Mouse (Mus musculus): ENCODE data around the gene Rassf5.

Rassf5 gene

DNA sequence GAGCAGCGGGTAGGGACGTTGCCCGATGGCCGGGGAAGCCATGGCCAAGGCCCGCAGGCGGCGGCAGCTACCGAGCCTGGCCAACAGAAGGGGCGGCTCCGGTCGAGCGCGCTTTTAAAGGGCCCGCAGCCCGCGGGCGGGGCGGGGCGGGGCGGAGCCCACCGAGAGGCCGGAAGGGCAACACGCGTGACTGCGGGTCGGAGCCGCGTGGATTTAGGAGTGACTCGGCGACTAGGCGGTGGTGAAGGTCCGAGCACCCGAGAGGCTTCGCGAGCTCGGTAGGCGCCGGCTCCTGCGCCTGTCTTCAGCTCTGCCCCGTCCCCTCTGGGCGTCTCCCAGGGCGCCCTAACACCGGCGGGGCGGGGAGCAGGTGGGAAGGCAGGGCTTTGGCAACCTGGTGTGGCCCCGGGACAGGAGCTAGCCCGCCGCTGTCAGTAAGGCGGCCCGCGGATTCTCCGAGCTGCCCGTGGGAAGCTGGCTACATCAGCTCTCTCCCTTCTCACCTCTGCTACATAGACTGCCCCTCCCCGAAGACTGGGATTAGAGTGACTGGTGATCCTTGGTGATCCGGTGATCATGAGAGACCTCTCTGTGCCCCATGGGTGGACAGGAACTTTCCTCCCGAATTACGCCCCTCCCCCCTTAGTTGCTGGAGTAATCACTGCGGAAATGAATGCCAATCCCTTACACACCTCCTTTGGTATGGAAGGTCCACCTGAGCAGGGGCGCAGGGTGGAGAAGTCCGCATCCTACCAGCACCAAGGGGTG, at the start of gene Rassf5:
TSS of gene Rassf5 (minus strand) at position 170 of the 768 bp plus-strand sequence.
- ATAC-seq (ENCODE audit: low TSS enrichment): peak; percentile 28

DNA sequence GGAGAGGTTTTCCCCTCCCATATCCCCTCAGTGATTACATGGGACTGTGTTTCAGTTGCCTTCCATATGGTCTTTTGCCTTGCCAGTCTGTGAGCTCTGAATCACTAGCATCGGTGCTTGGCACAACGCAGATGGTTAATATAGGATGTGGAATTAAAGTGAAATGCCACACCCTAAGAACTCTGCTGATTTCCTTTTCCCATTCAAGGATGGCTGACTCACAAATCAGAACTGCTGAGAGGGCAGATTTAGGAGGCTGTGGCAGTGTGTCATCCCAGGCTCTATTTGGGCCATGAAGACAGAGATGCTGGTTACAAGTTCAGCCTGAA, 48.8 kb upstream of the Rassf5 start:
- ATAC-seq (ENCODE audit: low TSS enrichment): peak; percentile 74

DNA sequence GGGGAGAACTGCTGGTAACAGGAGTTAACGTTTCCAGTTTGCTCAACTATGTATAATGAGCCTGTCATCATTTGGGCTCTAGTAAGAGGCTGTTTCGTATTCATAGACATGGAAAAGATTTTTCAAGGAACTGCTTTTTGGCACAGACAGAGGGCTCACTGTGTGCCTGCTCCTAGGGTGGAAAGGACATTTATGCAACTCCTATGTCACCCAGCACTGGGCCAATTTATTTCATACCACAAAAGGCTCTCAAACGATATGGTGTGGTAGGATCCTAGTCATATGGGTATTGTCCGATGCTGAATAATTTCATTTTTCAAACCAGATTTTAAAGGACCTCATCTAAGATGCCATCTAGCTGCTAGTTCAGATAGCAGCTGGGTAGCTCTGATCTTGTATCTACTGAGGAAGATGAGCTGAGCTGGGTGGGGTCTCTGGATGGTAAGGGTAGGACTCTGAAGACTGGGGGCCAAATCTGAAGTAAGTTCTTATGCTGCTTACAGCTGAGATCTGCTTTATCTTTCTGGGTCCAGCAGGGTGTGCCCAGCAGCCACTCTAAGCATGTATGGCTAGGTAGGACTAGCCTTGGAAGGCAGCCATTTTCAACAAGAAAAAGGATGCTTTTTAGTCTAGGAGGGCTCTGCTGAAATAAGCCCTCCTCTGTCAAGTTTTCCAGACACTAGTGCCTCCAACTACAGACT, 48.3 kb upstream of the Rassf5 start:
- peak; percentile 34; the same call in 1 of the 2 replicates for ATAC-seq (ENCODE audit: low TSS enrichment)

DNA sequence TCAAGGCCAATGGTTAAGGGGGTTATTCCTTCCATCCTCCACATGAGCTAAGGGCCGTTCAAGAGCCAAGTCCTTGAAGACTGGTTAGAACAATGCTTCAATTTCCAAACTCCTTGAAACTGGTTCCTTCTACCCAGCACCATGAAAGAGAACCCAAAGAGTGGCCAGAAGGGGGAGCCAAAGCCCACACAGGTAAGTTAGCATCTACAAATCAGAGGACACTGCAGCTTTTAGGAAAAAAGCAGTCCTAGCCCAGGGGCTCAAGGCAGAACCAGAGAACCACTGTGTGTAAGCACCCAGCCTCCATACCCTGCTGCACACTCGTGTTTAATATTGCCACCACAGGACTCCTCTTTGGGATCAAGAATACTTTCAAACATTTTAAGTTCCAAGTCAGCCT, 45.6 kb upstream of the Rassf5 start:
- ATAC-seq (ENCODE audit: low TSS enrichment): peak; percentile 48; the same call in 1 of the 2 replicates

DNA sequence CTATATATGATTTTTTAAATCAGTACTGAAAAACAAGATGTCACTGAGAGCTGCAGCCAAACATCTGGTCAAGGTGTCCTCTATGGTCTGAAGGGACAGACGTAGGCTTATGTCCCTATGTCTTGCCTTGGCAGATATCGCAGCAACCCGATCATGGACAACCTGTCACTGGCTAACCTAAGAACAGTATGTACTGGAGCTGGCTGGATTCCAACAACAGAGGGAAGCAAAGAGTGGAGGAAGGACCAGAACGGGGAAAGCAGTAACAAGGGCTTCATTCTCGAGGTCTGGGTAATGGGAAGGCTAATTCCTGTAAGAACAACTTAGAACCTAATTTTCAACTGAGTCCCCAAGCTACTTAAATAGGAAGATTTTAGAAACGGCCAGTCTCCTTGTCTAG, 43.9 kb upstream of the Rassf5 start:
- ATAC-seq (ENCODE audit: low TSS enrichment): no peak

DNA sequence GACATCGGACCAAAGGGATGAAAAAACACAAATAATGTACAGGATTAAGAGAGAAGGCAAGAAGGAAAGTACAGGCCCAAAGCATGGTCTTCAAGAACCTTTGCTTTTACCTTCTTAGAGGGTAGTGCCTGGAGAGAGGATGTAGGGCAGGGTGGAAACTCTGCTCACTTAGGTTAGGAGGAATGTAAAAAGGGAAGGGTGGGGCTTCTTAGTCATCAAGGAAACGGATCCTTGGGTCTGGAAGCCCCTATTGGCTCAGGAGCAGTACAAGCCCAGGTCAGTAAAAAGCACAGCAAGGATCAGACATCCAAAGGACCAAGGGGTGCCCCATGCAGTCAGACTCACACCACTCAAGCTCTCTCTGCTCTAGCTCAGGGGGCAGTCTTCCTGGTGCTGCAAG, 42.2 kb upstream of the Rassf5 start:
- no peak for ATAC-seq (ENCODE audit: low TSS enrichment)

DNA sequence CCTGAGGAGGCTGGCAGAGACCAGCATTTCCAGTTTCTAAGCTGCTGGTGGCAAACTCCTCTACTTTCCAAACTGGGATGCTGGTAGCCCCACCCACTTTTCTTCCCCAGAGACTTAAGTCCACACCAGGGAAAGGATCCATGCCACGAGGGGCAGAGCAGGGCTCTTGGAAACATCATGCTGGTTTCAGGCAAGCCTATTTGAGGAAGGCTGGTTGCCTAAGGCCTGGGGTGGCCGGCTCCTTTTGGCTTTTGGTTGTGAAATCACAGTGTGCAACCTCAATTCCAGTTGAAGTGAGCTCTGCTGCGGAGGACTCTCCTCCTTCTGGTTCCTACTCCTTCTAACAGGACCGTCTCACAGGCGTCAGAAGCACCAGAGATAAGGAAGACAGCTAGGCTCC, 41.7 kb upstream of the Rassf5 start:
- no peak for ATAC-seq (ENCODE audit: low TSS enrichment)

DNA sequence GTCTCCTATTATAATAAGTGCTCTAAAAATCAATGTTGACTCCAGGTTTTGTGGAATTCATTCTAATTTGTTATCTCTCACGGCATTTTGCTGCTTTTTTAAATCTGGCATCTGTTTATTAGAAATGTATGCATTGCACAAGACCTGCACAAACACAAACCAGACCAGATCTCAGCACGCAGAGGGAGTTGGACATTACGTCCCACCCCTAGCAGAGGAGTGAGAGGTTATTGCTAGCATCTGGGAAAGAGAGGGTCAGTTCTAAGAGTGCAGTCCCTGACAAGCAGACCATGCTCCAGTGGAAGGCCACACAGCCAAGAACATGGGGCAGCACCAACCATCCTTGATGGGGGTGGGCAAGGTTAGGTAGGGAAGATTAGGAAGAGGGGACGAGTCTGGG, 39.6 kb upstream of the Rassf5 start:
- ATAC-seq (ENCODE audit: low TSS enrichment): no peak

DNA sequence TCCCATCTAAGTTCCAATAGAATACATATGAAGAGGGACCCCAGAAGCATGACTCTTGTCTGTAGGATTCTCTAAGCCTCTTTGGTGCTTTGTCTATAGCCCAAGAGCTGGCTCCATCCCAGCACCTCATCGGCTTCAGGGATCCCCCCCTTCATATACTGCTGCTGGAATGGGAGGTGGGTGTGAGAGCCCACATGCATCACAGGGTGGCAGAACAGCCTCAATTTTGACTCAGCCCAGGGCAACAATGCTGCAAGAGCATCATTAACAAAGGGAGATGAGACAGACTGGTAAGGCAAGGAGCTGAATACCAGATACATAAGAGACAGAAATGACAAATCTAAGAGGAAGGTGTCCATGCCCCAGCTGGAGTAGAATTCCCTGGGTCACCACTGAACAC, 39.1 kb upstream of the Rassf5 start:
- no peak for ATAC-seq (ENCODE audit: low TSS enrichment)

DNA sequence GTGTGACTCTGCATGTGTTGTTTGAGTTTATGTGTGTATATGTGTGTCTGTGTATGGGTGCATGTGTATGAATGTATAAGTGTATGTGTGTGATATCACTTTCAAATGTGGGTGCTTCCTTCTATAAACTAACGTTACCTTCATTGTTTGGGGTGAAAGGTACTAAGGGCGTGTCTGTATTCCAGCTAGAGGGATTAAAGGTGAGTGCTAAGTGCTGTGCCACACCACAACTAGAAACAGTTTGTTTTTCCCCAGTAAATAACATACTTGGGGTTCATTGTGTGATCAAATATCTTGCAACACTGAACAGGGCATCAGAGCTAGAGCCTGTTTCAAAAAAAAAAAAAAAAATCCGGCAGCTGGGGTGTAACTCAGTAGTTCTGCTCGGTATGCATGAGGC, 36.7 kb upstream of the Rassf5 start:
- ATAC-seq (ENCODE audit: low TSS enrichment): no peak

DNA sequence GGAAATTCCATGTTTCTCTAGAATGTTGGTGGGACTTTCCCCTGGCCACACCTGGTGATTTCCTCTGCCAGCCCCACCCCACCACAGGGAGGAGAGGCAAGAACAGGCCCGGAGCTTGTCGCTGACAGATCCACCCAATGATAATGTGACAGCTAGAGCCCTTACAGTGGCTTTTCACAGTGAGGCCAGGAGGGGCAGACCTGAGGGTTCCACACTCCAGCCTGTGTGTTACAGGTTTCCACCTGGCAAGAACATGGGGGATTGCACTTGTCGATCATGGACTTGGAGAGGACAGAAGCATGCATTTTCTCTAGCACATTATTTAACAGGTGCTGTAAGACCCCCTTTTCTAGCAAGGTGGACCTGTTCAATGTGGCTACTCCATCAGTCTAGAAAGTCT, 35.2 kb upstream of the Rassf5 start:
- no peak for ATAC-seq (ENCODE audit: low TSS enrichment)

DNA sequence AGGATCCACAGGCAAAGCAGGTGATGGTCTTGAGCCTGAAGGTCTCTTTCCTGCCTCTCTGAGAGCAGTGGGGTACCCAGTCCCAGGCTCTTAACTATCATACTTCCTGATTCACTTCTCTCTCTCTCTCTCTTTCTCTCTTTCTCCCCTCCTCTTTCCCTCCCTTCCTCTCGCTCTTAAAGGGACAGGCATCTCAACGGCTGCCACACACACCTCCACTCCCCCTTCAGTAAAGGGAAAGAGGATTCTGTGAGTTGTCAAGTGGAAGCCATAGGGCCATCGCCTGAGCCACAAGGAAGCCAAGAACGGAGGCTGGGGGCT, 34.4 kb upstream of the Rassf5 start, which contains the start of gene Ikbke:
TSS of gene Ikbke (minus strand) at position 151 of the 321 bp plus-strand sequence.
- ATAC-seq (ENCODE audit: low TSS enrichment): no peak

DNA sequence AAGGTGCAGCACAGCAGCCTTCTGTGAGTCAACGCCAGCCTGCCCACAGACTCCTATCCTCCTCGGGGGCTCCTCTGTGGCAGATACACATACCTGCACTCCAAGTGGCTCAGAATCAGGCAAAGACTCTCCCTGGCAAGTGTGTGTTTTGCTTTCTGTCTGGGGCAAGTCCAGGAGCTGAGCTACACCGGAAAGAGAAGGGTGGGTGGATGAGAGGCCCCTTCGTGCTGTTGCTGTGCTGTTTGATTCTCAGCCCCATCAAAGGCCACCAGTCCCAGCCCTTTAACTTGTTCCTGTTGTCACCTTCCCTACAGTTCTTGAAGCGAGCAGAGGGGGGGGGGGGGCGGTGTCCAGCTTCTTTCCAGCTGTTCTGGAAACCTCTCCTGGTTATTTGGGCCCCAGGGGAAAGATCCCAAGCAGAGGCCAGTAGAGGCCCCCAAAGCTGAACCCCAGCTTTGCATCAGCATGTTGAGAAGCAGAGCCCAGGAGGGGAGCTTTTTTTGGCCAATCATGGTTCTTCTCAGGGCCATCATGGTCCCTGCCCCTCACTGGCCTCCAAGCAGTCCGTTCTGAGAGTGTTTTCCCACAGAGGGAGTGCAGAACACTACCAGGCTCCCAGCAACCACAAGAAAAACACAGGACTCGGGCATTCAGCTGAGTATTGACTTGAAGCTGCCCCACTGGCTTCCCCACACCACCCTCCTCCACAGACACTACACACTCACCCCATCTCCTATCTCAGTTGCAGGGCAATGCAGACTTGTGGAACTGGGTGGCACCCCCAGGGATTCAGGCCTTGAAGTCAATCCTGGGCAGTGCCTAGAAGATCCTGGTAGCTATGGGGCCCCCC, 33.8 kb upstream of the Rassf5 start:
- no peak for ATAC-seq (ENCODE audit: low TSS enrichment)

DNA sequence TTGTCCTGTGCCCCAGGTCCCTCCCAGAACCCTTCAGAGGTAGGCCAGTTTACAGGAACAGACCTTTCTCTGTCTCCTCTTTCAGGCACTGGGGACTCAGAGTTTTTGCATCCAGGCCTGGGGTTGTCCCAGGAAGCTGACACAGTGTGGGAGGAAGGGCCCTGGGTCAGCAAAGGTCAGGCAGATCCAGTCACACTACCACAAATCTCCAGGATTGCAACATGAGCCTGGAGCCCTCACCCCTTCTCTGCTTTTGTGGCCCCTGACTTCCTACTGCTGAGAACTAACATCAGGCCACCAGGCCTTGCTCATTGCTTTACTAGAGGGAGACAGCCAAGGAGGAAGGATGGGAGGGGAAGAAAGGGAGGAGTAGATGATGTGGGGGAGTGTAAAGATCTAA, 31.8 kb upstream of the Rassf5 start:
- no peak for ATAC-seq (ENCODE audit: low TSS enrichment)

DNA sequence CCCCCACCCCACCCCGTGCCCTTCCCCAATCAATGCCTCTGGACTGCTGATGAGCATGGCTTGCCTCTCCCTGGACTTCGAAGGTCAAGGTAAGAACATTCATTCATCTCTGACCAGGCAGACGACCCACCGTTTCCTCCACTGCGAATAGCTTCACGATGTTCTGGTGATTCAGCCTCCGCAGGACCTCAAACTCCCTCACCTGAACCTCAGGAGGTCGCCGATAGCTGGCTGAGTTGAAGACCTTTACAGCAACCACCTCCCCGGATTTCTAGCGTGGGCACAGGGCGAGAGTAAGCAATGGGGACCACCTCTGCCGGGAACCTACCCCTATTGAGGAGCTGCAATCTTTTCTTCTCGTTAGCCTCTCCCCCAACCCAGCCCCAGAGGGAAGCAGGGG, 30.5 kb upstream of the Rassf5 start:
- ATAC-seq (ENCODE audit: low TSS enrichment): no peak

DNA sequence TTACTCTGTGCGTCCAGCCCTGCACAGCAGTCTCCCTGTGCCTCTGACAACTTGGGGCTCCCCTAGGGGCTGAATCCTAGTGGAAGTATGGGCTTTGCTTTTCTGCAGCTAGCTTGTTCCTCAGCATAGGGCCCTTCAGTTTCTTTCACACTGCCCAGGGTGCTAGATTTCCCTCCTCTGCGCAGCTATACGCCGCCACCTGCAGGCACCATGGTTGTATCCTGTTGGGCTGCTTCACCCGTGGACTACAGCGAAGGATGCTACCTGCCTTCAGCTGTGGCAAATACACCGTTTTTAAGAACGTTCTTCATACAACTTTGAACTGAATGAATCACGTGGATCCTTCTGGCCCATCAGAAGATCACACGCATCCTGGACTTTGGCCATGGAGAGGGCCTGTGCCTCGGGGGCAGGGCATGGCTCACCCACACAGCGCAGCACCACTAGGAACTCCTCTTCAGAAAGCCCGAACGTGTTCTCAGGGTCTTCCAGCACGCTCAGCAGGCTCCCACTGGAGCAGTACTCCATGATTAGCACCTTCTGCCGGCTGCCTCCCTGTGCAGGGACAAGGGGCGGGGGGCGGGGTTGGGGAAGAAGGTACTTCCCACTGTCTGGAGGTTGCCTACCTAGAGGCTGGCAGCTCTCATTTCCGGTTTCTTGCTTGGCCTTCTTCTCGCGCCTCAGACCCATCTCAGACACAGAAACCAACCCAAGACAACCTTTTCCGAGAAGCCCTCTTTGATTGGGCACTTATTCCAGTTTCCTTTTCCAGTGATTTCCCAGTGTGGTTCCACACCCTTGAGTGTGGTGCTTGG, 29.9 kb upstream of the Rassf5 start:
- no peak for ATAC-seq (ENCODE audit: low TSS enrichment)

DNA sequence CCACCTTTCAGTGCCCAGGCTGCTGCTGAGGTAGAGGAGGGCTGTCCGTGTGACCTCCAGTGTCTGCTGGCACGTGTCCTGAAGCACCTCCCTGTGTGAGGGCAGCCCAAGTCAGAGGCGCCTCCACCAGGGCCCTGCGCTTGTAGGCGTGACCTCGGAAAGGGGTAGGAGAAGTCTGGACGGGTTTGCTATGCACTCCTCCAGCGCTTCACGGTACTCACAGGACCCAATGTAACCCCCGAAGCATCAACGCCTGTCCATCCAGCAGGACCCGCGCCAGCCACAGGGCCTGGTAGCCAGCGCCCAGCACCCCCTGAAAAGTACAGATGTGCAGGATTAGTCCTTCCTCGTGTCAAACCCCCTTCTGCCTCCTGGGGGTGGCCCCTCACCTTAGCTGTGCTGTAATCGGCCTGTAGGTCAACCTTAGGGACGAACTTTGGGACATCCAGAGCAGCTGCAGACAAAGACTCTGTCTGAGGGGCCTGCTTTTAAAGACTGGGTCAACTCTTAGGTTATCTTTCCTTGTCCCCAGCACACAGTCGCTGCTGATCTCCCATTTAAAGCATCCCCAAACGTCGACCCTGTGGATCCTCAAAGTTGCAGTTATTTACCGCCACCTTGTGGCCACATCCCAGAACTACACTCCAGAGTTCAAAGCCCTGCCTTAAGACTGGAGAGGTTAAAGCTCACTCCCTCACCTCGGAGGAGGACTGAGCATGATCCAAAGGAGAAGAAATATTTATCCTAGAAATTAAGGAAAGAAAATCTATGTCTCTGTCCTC, 24.9 kb upstream of the Rassf5 start:
- peak; percentile 83 for ATAC-seq (ENCODE audit: low TSS enrichment)

DNA sequence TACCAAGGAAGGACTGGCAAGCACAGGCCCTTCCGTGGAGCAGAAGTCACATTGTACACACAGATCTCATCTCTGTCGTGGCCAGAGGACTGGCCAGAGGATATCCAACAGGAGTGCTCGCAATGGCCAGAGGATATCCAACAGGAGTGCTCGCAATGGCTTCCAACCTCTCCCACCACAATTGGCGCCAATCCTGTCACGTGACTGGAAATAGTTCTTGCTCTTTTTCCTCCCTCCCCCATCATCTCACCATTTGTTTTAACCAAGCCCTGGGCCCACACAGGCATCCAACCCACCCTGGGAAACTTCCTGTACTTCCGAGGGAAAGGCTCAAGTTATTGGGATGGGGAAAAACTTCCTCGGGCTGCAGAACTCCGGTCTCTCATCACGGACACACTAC, 23.7 kb upstream of the Rassf5 start:
- ATAC-seq (ENCODE audit: low TSS enrichment): no peak

DNA sequence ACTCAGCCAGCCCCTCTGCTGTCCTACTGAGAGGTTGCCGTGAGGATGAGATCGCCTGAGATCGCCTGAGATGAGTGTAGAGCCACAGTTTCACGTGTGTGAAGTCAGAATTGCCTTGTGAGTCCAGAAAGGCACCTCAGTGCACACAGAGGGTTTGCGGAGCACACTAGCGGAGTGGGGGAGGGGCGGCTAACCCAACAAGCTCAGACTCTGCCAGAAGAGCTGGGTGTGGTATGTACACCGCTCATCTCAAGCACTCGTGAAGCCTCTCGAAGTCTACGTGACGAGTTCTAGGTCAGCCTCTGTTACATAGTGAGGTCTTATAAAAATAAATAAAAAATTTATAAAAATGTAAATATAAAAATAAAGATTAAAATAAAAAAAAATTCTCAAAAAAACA, 18.8 kb upstream of the Rassf5 start:
- ATAC-seq (ENCODE audit: low TSS enrichment): no peak

DNA sequence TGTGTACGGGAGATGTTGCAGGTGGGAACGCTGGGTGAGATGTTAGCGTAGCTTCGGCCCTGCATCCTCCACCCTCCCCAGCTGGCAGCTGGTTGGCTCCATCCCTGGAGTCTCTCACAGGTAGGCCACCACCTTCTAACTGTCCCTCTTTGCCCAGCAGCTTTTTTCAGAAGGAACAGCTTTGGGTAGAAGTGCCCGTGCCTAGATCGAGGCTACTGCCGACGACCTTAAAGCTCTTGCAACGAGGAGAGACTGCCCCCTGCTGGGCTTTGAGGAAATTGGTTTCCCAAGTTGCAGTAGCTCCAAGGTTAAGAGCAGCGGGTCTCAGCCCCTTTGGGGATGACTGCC, 15.2 kb upstream of the Rassf5 start:
- peak; percentile 71 for ATAC-seq (ENCODE audit: low TSS enrichment)

DNA sequence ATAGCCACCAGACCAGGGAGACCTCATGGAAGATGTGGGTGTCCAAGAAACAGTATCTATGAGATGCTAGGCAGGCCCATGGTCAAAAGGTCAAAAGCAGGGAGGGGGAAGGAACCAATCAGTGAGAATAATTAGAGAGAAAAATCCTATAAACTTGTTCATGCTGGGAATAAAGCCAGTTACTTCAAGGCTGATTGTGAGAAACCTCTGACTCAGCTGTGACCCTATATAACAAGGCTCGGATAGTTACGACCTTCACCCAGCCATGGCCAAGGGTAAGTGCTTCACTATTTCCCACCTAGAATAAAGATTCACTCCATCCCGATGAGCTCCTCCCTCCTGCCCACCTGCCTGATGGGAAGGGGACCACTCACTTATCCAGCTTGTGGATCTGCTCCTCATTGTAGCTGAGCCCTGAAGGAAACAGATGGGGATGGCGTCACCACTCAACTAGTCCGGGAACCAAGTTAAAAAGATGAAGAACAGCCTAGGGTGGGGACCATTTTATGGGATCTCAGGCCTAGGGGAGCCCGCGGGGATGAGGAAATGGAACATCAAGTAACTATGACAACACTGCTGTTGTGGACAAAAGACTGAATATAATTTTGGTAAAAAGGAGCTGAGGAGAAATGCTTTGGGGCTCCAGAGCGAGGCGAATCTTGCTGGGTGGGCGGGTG, 14.7 kb upstream of the Rassf5 start:
- ATAC-seq (ENCODE audit: low TSS enrichment): peak; percentile 59
